Mouse (Mus musculus) kidney, adult 2 months (tissue): Measurements from ENCODE around the gene Rbm44.
A peak's percentile ranks its signal among the peaks of the same experiment; 100 is the strongest.

Source experiments
- CTCF ChIP-seq: fragments of 200-500 bp; conservative IDR thresholded peaks from 2 replicates; pipeline ENCODE4 v1.5.1; 2011; ENCODE audit warnings: low read depth, mild to moderate bottlenecking, control low read depth, low read length, moderate library complexity, mixed read lengths; ENCODE audit not compliant: insufficient read depth, insufficient read length
- POLR2A ChIP-seq: fragments of 200-500 bp; IDR thresholded peaks from one replicate; pipeline ENCODE4 v1.6.1; 2011; ENCODE audit warnings: low read depth, low read length, control low read depth

DNA sequence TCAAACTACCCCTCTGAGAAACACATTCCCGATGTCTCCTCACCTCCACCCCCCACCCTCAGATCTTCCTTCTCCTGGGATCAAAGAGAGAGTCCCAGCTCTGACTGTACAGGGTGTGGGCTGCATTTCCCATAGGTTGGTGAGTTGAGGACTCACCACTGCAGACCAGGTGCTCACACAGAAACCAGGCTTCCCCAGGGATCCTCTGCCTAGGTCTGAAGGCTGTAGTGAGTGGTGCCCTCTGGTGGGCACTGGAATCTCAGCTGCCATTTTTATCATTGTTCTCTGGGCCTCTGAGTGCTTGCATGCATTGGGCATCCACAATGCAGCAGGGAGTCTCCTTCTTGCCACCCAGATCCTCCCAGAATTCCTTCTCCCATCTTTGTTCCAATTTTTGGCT is 66.2 kb downstream of the Rbm44 start:
- TF ChIP-seq POLR2A: no peak
- peak; percentile 74 for TF ChIP-seq CTCF
